Mouse (Mus musculus) urinary bladder, adult 2 months (tissue): ENCODE measurements around the gene Zscan20. TPM values are rescaled to one million over a fixed set of nuclear protein-coding genes. Genes with fewer than 3 reads are reported as not detected.
"Not testable (repeated sequence)": the region's sequence is repeated elsewhere in the genome, so short reads cannot be mapped to it uniquely, and the experiment has no call there.

Source experiments
- DNase-seq: peaks from one replicate; pipeline ENCODE4 v3.0.0; 2022; ENCODE audit warnings: low spot score
- polyA plus RNA-seq: library from polyadenylated mRNA; depleted of rRNA; stranded (reverse); fragments of >200 nt; gene quantifications from 2 replicates; pipeline ENCODE4 v1.2.3, GENCODE M21; 2012; rRNA removed

The Zscan20 gene
- polyA plus RNA-seq, 1 experiment: 2.1 TPM

GRCm38 (mm10) chr4:128615761-128616160 is 5.9 kb upstream of the Zscan20 start:
- no peak for DNase-seq

DNA sequence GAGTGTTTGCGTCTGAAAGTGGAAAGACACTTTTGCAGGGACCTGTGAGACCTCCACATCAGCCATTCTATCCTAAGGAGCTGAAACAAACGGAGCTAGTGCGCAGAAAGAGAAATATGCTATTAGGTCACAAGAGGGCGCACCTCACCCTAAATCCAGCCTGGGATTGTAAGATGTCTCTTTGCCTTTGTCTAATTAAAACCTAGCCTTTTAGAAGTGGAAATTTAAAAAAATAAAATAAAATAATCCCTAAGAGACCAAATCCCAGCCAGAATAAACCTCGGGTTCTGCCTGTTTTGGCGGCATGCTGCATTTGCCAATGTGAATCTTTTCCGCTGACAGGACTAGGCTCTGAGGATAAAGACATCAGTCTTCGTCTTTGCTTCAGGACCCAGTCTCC is 3.4 kb upstream of the Zscan20 start:
- DNase-seq: no peak

DNA sequence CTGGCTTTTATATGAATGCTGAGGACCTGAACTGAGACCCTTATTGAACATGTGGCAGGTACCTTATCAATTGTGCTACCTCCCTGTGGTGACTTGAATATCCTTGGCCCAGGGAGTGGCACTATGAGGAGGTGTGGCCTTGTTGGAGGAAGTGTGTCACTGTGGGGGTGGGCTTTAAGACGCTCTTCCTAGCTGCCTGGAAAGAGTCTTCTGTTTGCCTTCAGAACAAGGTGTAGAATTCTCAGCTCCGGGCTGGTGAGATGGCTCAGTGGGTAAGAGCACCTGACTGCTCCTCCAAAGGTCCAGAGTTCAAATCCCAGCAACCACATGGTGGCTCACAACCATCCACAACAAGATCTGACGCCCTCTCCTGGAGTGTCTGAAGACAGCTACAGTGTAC is 1.8 kb upstream of the Zscan20 start:
- not testable (repeated sequence) for DNase-seq

- DNase-seq: no peak
These were observed 808 bp upstream of the Zscan20 start for GRCm38 (mm10) chr4:128610706-128611105.

DNA sequence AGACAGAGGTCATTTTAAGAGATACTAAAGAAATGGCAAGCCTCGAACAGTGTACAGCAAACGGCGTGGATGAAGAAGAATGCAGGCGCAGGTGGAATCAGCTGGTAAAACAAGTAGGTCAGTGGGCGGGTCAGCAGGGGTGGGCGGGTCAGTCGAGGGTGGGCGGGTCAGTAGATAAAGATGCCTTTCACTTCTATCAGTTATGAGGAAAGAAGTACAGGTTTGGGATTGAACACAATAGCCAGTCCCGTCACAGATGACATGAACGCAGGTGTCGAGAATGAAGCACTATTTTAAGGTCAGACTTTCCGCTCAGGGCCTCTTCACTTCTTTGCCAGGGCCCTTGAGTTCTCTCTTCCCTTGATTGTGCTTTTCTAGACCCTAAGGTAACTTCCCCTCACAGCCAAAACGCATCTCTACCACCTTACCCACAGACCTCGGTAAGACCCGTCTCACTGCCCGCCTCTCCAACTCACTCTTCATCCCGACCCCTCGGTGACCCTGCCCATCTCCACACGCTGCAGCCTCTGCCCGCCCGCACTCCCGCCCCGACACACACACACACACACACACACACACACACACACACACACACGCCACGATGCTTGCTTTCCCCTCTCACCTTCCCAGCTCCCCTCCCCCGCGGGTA is 498 bp downstream of the Zscan20 start:
- DNase-seq: no peak

GRCm38 (mm10) chr4:128607661-128608060 is 2.2 kb downstream of the Zscan20 start:
- no peak for DNase-seq

DNA sequence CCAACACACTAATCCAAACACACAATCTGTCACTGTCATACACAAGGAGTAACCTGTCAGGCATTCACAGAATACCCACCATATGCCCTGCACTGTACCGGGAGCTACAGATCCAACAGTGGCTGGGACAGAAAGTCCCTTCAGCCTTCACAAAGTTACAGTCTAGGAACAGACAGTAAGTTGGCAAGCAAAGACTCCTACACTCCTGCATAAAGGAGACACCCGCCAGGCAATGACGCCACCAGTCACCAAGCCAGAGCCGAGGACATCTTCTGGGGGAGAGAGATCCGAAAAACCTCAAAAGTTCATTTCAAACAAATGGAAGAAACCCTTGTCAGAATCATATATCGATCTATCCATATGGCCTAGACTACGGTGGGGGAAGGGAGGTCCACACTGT is 3.3 kb downstream of the Zscan20 start:
- no peak for DNase-seq

GRCm38 (mm10) chr4:128597801-128598560 is 11.9 kb downstream of the Zscan20 start:
- no peak for DNase-seq

DNA sequence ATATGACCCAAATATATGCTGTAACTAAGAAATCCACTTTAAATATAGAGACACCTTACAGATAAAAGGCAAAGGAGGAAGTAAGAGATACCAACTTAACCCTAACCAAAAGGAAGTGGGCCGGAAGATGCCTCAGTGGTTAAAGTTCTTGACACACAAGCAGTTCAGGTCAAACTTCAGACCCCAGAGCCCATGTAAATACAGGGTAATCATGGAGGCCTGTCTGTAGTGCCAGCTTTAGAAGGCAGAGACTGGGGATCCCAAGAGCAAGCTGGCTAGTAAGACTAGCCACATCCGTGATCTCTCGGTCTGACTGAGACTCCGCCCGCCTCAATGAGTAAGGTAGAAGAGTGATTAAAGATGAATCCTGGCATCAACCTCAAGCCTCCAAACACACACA is 15.8 kb downstream of the Zscan20 start:
- no peak for DNase-seq

- no peak for DNase-seq
These were observed 16.6 kb downstream of the Zscan20 start for GRCm38 (mm10) chr4:128593286-128593685.

- DNase-seq: no peak
These were observed 30.7 kb downstream of the Zscan20 start for GRCm38 (mm10) chr4:128579182-128579581.

- DNase-seq: no peak
These were observed 34.1 kb downstream of the Zscan20 start for GRCm38 (mm10) chr4:128575811-128576210.

DNA sequence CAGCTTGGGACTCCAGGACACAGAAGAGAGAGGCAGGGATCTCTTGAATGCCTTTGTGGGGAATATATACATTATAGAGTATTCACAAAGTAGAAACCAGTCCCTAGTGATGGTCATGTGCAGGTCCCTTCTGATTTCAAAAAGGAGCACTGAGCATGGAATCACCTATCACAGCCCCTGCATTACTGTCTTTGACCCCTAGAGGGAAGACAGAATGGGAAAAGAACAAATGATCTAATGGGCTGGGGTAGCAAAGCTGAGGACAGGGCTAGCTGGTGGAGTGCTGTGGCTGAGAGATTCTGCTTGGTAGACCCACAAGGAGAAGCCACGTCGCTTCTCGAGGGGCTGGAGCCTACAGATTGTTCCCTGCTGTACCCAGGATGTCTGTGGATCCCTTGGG is 49.6 kb downstream of the Zscan20 start:
- DNase-seq: no peak

- DNase-seq: no peak
These were observed 55.7 kb downstream of the Zscan20 start for GRCm38 (mm10) chr4:128554198-128554597.

GRCm38 (mm10) chr4:128550756-128551155 is 59.1 kb downstream of the Zscan20 start:
- DNase-seq: no peak

DNA sequence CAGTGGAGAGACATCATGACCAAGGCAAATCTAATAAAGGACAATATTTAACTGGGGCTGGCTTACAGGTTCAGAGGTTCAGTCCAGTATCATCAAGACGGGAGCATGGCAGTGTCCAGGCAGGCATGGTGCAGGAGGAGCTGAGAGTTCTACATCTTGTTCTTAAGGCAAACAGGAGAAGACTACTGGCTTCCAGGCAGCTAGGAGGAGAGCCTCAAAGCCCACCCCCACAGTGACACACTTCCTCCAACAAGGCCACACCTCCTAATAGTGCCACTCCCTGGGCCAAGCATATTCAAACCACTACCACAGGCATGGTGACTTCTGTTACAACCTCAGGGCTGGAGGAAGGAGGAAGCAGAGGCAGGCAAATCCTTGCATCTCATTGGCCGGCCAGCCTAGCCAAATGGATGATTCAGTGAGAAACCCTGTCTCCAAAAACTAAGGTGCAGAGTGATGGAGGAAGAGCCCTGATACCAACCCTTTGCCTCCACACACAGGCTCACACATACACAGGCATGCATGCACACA is 65.9 kb downstream of the Zscan20 start:
- DNase-seq: not testable (repeated sequence)

DNA sequence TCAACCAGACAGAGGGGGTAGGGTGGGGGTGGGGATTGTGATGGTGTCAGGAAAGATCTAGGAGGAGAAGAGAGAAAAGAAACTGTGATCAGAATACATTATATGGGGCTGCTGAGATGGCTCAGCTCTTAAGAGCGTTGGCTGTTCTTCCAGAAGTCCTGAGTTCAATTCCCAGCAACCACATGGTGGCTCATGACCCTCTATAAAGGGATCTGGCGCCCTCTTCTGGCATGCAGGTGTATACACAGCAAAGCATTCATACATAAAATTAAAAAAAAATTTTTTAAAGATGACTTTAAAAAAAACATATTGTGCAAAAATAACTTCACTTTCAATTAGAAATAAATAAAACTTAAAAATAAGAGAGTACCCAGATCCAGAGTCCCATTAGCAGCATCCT is 66.5 kb downstream of the Zscan20 start:
- no peak for DNase-seq

Other genes with a start within 250 kb of the Zscan20 start
- gene Tlr12, start 8.5 kb upstream of the Zscan20 start, polyA plus RNA-seq: 5.0 and 6.9 TPM in 2 replicates
- gene Phc2, start 44.6 kb upstream of the Zscan20 start, polyA plus RNA-seq: 68.5 and 77.5 TPM in 2 replicates
- 0.28 and 0.33 TPM in 2 replicates for gene A3galt2, start 145.3 kb upstream of the Zscan20 start, polyA plus RNA-seq
- 14.0 and 24.4 TPM in 2 replicates for gene Zfp362, start 195.9 kb upstream of the Zscan20 start, polyA plus RNA-seq